Mouse (Mus musculus) ovary, postnatal 36 days (tissue): ENCODE results near the gene Pianp.

ENCODE experiments used
- DNase-seq: peaks from one replicate; pipeline ENCODE4 v3.0.0; 2022; ENCODE audit warnings: low spot score, mixed read lengths

The Pianp gene

GRCm38 (mm10) chr6:124996551-124997501, at the start of gene Pianp:
Pianp (plus strand) TSS chr6:124996694.
- peak; percentile 78 for DNase-seq

- no peak for DNase-seq
These were observed 42.3 kb upstream of the Pianp start for GRCm38 (mm10) chr6:124953991-124954715.

- DNase-seq = no peak
These were observed 41.3 kb upstream of the Pianp start for GRCm38 (mm10) chr6:124955212-124955611.

GRCm38 (mm10) chr6:124958127-124958526, 38.4 kb upstream of the Pianp start:
- no peak for DNase-seq

- DNase-seq = no peak
These were observed 36.5 kb upstream of the Pianp start for GRCm38 (mm10) chr6:124959960-124960359.

GRCm38 (mm10) chr6:124961021-124961420, 35.5 kb upstream of the Pianp start:
- DNase-seq = peak; percentile 42

GRCm38 (mm10) chr6:124964638-124965037, 31.9 kb upstream of the Pianp start:
- DNase-seq = no peak

GRCm38 (mm10) chr6:124965088-124965719, 31.3 kb upstream of the Pianp start, which contains the start of gene Cops7a:
Cops7a (minus strand) TSS chr6:124965538.
- peak; percentile 97 for DNase-seq

- no peak for DNase-seq
These were observed 30.7 kb upstream of the Pianp start for GRCm38 (mm10) chr6:124965747-124966146.

- no peak for DNase-seq
These were observed 29.9 kb upstream of the Pianp start for GRCm38 (mm10) chr6:124966466-124967118.

- DNase-seq = peak; percentile 21
These were observed 28.7 kb upstream of the Pianp start for GRCm38 (mm10) chr6:124967766-124968165.

- DNase-seq = no peak
These were observed 4.3 kb upstream of the Pianp start for GRCm38 (mm10) chr6:124992241-124992640.

- DNase-seq = no peak
These were observed 3.1 kb upstream of the Pianp start for GRCm38 (mm10) chr6:124993365-124993764.

GRCm38 (mm10) chr6:124993876-124994275, 2.6 kb upstream of the Pianp start:
- DNase-seq = peak; percentile 21

- DNase-seq = no peak
These were observed 1.2 kb upstream of the Pianp start for GRCm38 (mm10) chr6:124995246-124995645.

GRCm38 (mm10) chr6:124995831-124996403, 577 bp upstream of the Pianp start:
- DNase-seq = no peak

- no peak for DNase-seq
These were observed 1.6 kb downstream of the Pianp start for GRCm38 (mm10) chr6:124998066-124998465.

- DNase-seq = no peak
These were observed 2.6 kb downstream of the Pianp start for GRCm38 (mm10) chr6:124999091-124999490.

GRCm38 (mm10) chr6:124999546-124999945, 3.1 kb downstream of the Pianp start:
- DNase-seq = no peak

GRCm38 (mm10) chr6:125003706-125004105, 7.2 kb downstream of the Pianp start:
- no peak for DNase-seq

- DNase-seq = no peak
These were observed 8.6 kb downstream of the Pianp start for GRCm38 (mm10) chr6:125005086-125005485.
